ENCODE assay signal across 10 mouse cellular contexts in genomic region chr11:5141252-5141651, GRCm38 (mm10). TPM values are rescaled to one million over a fixed set of nuclear protein-coding genes. Genes with fewer than 3 reads are reported as not detected.
A peak's percentile ranks its signal among the peaks of the same experiment; 100 is the strongest.
DNase-seq lines count a peak whose midpoint lies in the region; ATAC-seq lines count a peak whose summit lies in the region.
"Had no signal": no experiment of that assay in that cellular context is flagged by ENCODE, and none has a peak within 500 bp of the region (broad histone marks: within the 10 kb centered on the region; RNA-seq: fewer than 3 reads in every experiment).

No protein-coding gene starts in this region.

- peak; percentile 36 to 50 for DNase-seq in heart, adult 18-20 months
- DNase-seq in heart, postnatal 25 days (ENCODE audit: low spot score): no peak
- DNase-seq in lung, postnatal 14 days: no peak
- DNase-seq in heart, postnatal 4 days: peak; percentile 44
- no peak for DNase-seq in urinary bladder, postnatal 10 days (ENCODE audit: low spot score)

- ATAC-seq in lung, embryonic 15.5 days (ENCODE audit: borderline replicate concordance, extremely low read depth, low FRiP score, low TSS enrichment): no peak
- no peak for ATAC-seq in stomach, embryonic 16.5 days (ENCODE audit: insufficient read depth, low FRiP score)
- no peak for ATAC-seq in midbrain, embryonic 16.5 days

- no peaks in the 10 kb centered on the region for H3K36me3 ChIP-seq in lung, embryonic 15.5 days
- no peaks in the 10 kb centered on the region for H3K36me3 ChIP-seq in stomach, embryonic 16.5 days (ENCODE audit: control insufficient read depth, insufficient read depth, low read length)
- no peaks in the 10 kb centered on the region for H3K36me3 ChIP-seq in midbrain, embryonic 16.5 days (ENCODE audit: control insufficient read depth, insufficient read depth, low read length)
- H3K36me3 ChIP-seq: embryonic facial prominence, embryonic 12.5 days; liver, embryonic 15.5 days had no signal

- H3K4me3 ChIP-seq in lung, embryonic 15.5 days: no peak overlapping the region
- no peak overlapping the region for H3K4me3 ChIP-seq in stomach, embryonic 16.5 days (replicated peaks; ENCODE audit: low read length)
- no peak overlapping the region for H3K4me3 ChIP-seq in midbrain, embryonic 16.5 days (ENCODE audit: low read depth, low read length)
- H3K4me3 ChIP-seq: embryonic facial prominence, embryonic 12.5 days; liver, embryonic 15.5 days had no signal

- H3K9ac ChIP-seq in lung, embryonic 15.5 days: no peak overlapping the region
- H3K9ac ChIP-seq in stomach, embryonic 16.5 days (ENCODE audit: low read length): 0 out of 2 replicates have a peak overlapping the region, but pooled peaks have one; percentile 0
- no peak overlapping the region for H3K9ac ChIP-seq in midbrain, embryonic 16.5 days (ENCODE audit: low read depth, low read length)
- H3K9ac ChIP-seq: embryonic facial prominence, embryonic 12.5 days; liver, embryonic 15.5 days had no signal

- H3K4me2 ChIP-seq in lung, embryonic 15.5 days: no peak overlapping the region
- H3K4me2 ChIP-seq in stomach, embryonic 16.5 days (ENCODE audit: low read depth, low read length): no peak overlapping the region
- H3K4me2 ChIP-seq in midbrain, embryonic 16.5 days (ENCODE audit: low read length): no peak overlapping the region
- H3K4me2 ChIP-seq: embryonic facial prominence, embryonic 12.5 days; liver, embryonic 15.5 days had no signal

- intact Hi-C loops in heart, postnatal 25 days (cut with DNase I): no loop called here

- peaks cover 35% of the 10 kb centered on the region for H3K4me1 ChIP-seq in lung, embryonic 15.5 days
- H3K4me1 ChIP-seq in stomach, embryonic 16.5 days (ENCODE audit: control insufficient read depth, insufficient read depth, low read length): peaks cover 39% of the 10 kb centered on the region
- H3K4me1 ChIP-seq in midbrain, embryonic 16.5 days (ENCODE audit: control insufficient read depth, insufficient read depth, low read length): no peaks in the 10 kb centered on the region

- 48% methylated on average over 5 of the region's 5 CpGs for WGBS in lung, embryonic 15.5 days
- 51% methylated on average over 5 of the region's 5 CpGs for WGBS in stomach, embryonic 16.5 days
- 95% methylated on average over 5 of the region's 5 CpGs for WGBS in midbrain, embryonic 16.5 days

- no peaks in the 10 kb centered on the region for H3K27me3 ChIP-seq in lung, embryonic 15.5 days
- H3K27me3 ChIP-seq in stomach, embryonic 16.5 days (ENCODE audit: control insufficient read depth, insufficient read depth, low read length): no peaks in the 10 kb centered on the region
- no peaks in the 10 kb centered on the region for H3K27me3 ChIP-seq in midbrain, embryonic 16.5 days (ENCODE audit: control insufficient read depth, insufficient read depth, low read depth, low read length)
- H3K27me3 ChIP-seq: embryonic facial prominence, embryonic 12.5 days; liver, embryonic 15.5 days had no signal

- H3K9me3 ChIP-seq in lung, embryonic 15.5 days: no peaks in the 10 kb centered on the region
- H3K9me3 ChIP-seq in stomach, embryonic 16.5 days (replicated peaks; ENCODE audit: control insufficient read depth, low read length): no peaks in the 10 kb centered on the region
- no peaks in the 10 kb centered on the region for H3K9me3 ChIP-seq in midbrain, embryonic 16.5 days (replicated peaks; ENCODE audit: control insufficient read depth, low read length, poor library complexity, severe bottlenecking)
- H3K9me3 ChIP-seq: embryonic facial prominence, embryonic 12.5 days; liver, embryonic 15.5 days had no signal

- peak overlapping the region; percentile 31 for H3K27ac ChIP-seq in lung, embryonic 15.5 days
- H3K27ac ChIP-seq in stomach, embryonic 16.5 days (ENCODE audit: low read length): peak overlapping the region; percentile 65
- no peak overlapping the region for H3K27ac ChIP-seq in midbrain, embryonic 16.5 days (ENCODE audit: low read length)
- H3K27ac ChIP-seq: embryonic facial prominence, embryonic 12.5 days; liver, embryonic 15.5 days had no signal

RNA-seq across cellular contexts. Expression of gene Emid1, which starts 10.8 kb away (rescaled TPM):
- 1 to 10 TPM; 1.0 to 2.1 TPM for total RNA-seq in heart, adult 18-20 months (2021)
- 1 to 10 TPM; 2.1 to 2.2 TPM for total RNA-seq in heart, postnatal 25 days (2021)
- 54.3 and 55.6 TPM in 2 replicates for polyA plus RNA-seq in lung, embryonic 15.5 days (2015; fragmentation: Nextera tagmentation; extraction: Ambion mirVana)
- 1 to 10 TPM; 4.4 to 4.7 TPM for total RNA-seq in heart, postnatal 4 days (2021)
- polyA plus RNA-seq in stomach, embryonic 16.5 days (2015; fragmentation: Nextera tagmentation; extraction: Ambion mirVana): 59.1 and 60.4 TPM in 2 replicates
- 9.5 and 12.4 TPM in 2 replicates for polyA plus RNA-seq in midbrain, embryonic 16.5 days (2015; fragmentation: Nextera tagmentation; extraction: Ambion mirVana)

RNA-seq across cellular contexts. Expression of gene Ewsr1, which starts 42.2 kb away (rescaled TPM):
- 100 to 1,000 TPM in 1 of 2 experiments, 10 to 100 TPM in 1; 70.0 to 104 TPM for total RNA-seq in heart, adult 18-20 months (2021)
- 10 to 100 TPM; 95.7 to 96.0 TPM for total RNA-seq in heart, postnatal 25 days (2021)
- polyA plus RNA-seq in lung, embryonic 15.5 days (2015; fragmentation: Nextera tagmentation; extraction: Ambion mirVana): 778 and 796 TPM in 2 replicates
- total RNA-seq in heart, postnatal 4 days (2021): 100 to 1,000 TPM; 247 to 254 TPM
- polyA plus RNA-seq in stomach, embryonic 16.5 days (2015; fragmentation: Nextera tagmentation; extraction: Ambion mirVana): 530 and 537 TPM in 2 replicates
- 548 and 592 TPM in 2 replicates for polyA plus RNA-seq in midbrain, embryonic 16.5 days (2015; fragmentation: Nextera tagmentation; extraction: Ambion mirVana)

RNA-seq across cellular contexts. Expression of gene Rhbdd3, which starts 42.5 kb away (rescaled TPM):
- total RNA-seq in heart, adult 18-20 months (2021): 10 to 100 TPM; 25.6 to 28.2 TPM
- 10 to 100 TPM; 21.4 to 21.6 TPM for total RNA-seq in heart, postnatal 25 days (2021)
- polyA plus RNA-seq in lung, embryonic 15.5 days (2015; fragmentation: Nextera tagmentation; extraction: Ambion mirVana): 26.3 and 31.2 TPM in 2 replicates
- total RNA-seq in heart, postnatal 4 days (2021): 10 to 100 TPM; 19.4 to 20.6 TPM
- polyA plus RNA-seq in stomach, embryonic 16.5 days (2015; fragmentation: Nextera tagmentation; extraction: Ambion mirVana): 24.8 and 25.2 TPM in 2 replicates
- 46.9 and 48.8 TPM in 2 replicates for polyA plus RNA-seq in midbrain, embryonic 16.5 days (2015; fragmentation: Nextera tagmentation; extraction: Ambion mirVana)

Comparison
In these comparisons a context has a peak if more than half of its experiments do, and no peak if none do; other contexts are left out.
1. DNase-seq: peak in heart, adult 18-20 months (2 of 2) and heart, postnatal 4 days (single experiment); none in heart, postnatal 25 days (single experiment), lung, postnatal 14 days (single experiment) and urinary bladder, postnatal 10 days (single experiment).